Mouse (Mus musculus): ENCODE results near the gene Fign.

Gene Fign

GRCm38 (mm10) chr2:64059477-64059876, 38.4 kb downstream of the Fign start:
- no peak for DNase-seq (ENCODE audit: extremely low spot score, low read depth, low spot score)

- no peak for DNase-seq (ENCODE audit: extremely low spot score, low read depth, low spot score)
Measured at GRCm38 (mm10) chr2:64048142-64048541, 49.7 kb downstream of the Fign start.

GRCm38 (mm10) chr2:64043099-64043498, 54.7 kb downstream of the Fign start:
- DNase-seq (ENCODE audit: extremely low spot score, low read depth, low spot score), result no peak

- no peak for DNase-seq (ENCODE audit: extremely low spot score, low read depth, low spot score)
Measured at GRCm38 (mm10) chr2:64035393-64035792, 62.4 kb downstream of the Fign start.

DNA sequence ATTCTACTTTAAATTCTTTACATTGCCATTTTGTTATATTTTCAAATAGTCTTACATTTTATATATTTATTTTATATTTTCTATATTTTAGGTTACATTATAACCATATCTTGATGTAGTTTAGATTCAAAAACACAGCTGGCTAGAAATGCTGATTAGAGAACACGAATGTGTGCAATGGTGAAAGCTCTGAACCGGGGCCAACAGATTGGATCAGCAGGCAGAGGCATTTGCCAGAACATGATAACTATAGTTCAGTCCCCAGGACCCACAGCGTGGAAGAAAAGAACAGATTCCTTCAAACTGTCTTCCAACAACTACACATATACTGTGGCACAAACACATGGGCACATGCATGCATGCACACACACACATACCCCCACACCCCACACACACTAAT, 64.0 kb downstream of the Fign start:
- no peak for DNase-seq (ENCODE audit: extremely low spot score, low read depth, low spot score)

DNA sequence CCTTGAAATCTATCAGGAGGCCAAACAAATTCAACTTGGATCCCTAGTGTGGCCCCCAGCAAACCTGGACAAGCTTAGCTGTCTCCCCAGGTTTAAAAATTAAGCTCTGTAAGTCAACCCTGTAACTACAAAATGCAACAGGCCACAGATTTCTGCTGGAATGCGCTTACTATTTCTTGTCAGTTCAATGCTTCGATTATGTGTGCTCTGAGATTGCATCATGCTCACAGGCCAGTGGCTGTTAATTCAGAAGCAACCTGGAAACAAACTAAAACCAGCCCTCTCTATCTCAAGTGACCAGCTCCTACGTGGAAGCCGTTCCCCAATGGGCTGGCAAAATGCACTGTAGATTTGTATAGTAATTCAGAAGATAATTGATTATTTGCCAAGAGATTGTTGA, 71.9 kb downstream of the Fign start:
- DNase-seq (ENCODE audit: extremely low spot score, low read depth, low spot score), result no peak

GRCm38 (mm10) chr2:63994304-63995023, 103.4 kb downstream of the Fign start:
- no peak for DNase-seq (ENCODE audit: extremely low spot score, low read depth, low spot score)

GRCm38 (mm10) chr2:63985426-63985825, 112.4 kb downstream of the Fign start:
- DNase-seq (ENCODE audit: extremely low spot score, low read depth, low spot score), result no peak

DNA sequence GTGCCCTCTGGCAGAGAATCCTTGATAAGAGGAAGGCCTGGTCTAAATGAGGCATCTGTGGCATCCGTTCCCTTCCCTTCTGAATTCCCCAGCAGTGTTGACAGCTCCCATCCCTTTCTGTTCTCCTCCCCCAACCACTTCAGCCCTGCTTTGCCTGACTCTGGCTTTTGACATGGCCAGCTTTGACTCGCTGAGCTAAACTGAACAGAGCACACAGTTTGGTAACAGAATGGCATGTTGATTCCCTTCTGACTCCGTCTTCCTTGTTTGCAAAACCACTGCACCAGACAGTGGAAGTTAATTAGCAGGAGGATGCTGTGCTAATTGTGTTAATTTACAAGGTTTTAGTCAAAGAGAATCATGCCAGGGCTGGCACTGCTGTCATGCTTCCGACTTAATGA, 115.5 kb downstream of the Fign start:
- DNase-seq (ENCODE audit: extremely low spot score, low read depth, low spot score), result no peak

GRCm38 (mm10) chr2:63981449-63981848, 116.4 kb downstream of the Fign start:
- no peak for DNase-seq (ENCODE audit: extremely low spot score, low read depth, low spot score)

GRCm38 (mm10) chr2:63969633-63970032, 128.2 kb downstream of the Fign start:
- no peak for DNase-seq (ENCODE audit: extremely low spot score, low read depth, low spot score)

- DNase-seq (ENCODE audit: extremely low spot score, low read depth, low spot score), result no peak
Measured at GRCm38 (mm10) chr2:63931041-63931440, 166.8 kb downstream of the Fign start.

GRCm38 (mm10) chr2:63926481-63927097, 171.2 kb downstream of the Fign start:
- DNase-seq (ENCODE audit: extremely low spot score, low read depth, low spot score), result no peak

GRCm38 (mm10) chr2:63925721-63926235, 172.1 kb downstream of the Fign start:
- no peak for DNase-seq (ENCODE audit: extremely low spot score, low read depth, low spot score)

Measured in hindlimb bud, embryonic 11.5 days (tissue).